11 mouse cellular contexts compared by ENCODE assay signal in genomic region chr5:114373581-114373980, GRCm38 (mm10). TPM values are rescaled to one million over a fixed set of nuclear protein-coding genes. Genes with fewer than 3 reads are reported as not detected.
DNase-seq lines count a peak whose midpoint lies in the region; ATAC-seq and TF ChIP-seq lines count a peak whose summit lies in the region.
"Had no signal": no experiment of that assay in that cellular context is flagged by ENCODE, and none has a peak within 500 bp of the region (broad histone marks: within the 10 kb centered on the region; RNA-seq: fewer than 3 reads in every experiment).

No protein-coding gene starts in this region.

- peaks cover 96% of the 10 kb centered on the region for H3K4me1 ChIP-seq in heart, embryonic 10.5 days
- H3K4me1 ChIP-seq in kidney, postnatal 0 days (replicated peaks; ENCODE audit: insufficient read depth, low read length), result peaks cover 43% of the 10 kb centered on the region
- H3K4me1 ChIP-seq in cortical plate, adult 2 months (ENCODE audit: control insufficient read depth, insufficient read depth, low read length), result no peaks in the 10 kb centered on the region; the same call in 1 of the 2 replicates
- H3K4me1 ChIP-seq in limb, embryonic 15.5 days, result peaks cover 88% of the 10 kb centered on the region

- TF ChIP-seq POLR2A in cortical plate, adult 2 months (IDR thresholded peaks at IDR 0.05; ENCODE audit: extremely low read depth, insufficient read depth, low read length), result no peak

- no peak overlapping the region for H3K4me3 ChIP-seq in heart, embryonic 10.5 days
- H3K4me3 ChIP-seq in kidney, postnatal 0 days (replicated peaks; ENCODE audit: low read depth, low read length), result no peak overlapping the region
- H3K4me3 ChIP-seq in cortical plate, adult 2 months (ENCODE audit: insufficient read depth, low read length), result no peak overlapping the region
- H3K4me3 ChIP-seq in limb, embryonic 15.5 days, result no peak overlapping the region

- DNase-seq in heart, embryonic 10.5 days (ENCODE audit: low spot score), result no peak
- no peak for DNase-seq in heart, postnatal 14 days
- no peak for DNase-seq in kidney, postnatal 0 days (ENCODE audit: low spot score)
- no peak for DNase-seq in kidney, postnatal 25 days
- no peak for DNase-seq in thymus, adult 18-20 months
- DNase-seq in frontal cortex, postnatal 14 days (ENCODE audit: low spot score in 2 of 2), result no peak
- DNase-seq: adrenal gland, postnatal 14 days; thymus, postnatal 25 days had no signal

- no peak overlapping the region for H3K4me2 ChIP-seq in kidney, postnatal 0 days (ENCODE audit: low read length)
- no peak overlapping the region for H3K4me2 ChIP-seq in limb, embryonic 15.5 days

- peak overlapping the region; percentile 67 for H3K27ac ChIP-seq in heart, embryonic 10.5 days
- H3K27ac ChIP-seq in kidney, postnatal 0 days, result peak overlapping the region; percentile 68; the same call in 1 of the 2 replicates
- 0 out of 2 replicates have a peak overlapping the region, but pooled peaks have one; percentile 17 for H3K27ac ChIP-seq in cortical plate, adult 2 months (ENCODE audit: insufficient read depth, low read length)
- peak overlapping the region; percentile 90; the same call in 1 of the 2 replicates for H3K27ac ChIP-seq in limb, embryonic 15.5 days

- no peak for TF ChIP-seq CTCF in kidney, postnatal 0 days (IDR thresholded peaks at IDR 0.05; ENCODE audit: low read depth)
- no peak for TF ChIP-seq CTCF in cortical plate, adult 2 months (IDR thresholded peaks at IDR 0.05; ENCODE audit: extremely low read depth, insufficient read depth, low read length)

- no peak overlapping the region for H3K9ac ChIP-seq in kidney, postnatal 0 days (ENCODE audit: low read depth, low read length)
- H3K9ac ChIP-seq in limb, embryonic 15.5 days, result no peak overlapping the region

- intact Hi-C loops in heart, postnatal 14 days (cut with DNase I), result no loop called here

- 82% methylated on average over 9 of the region's 9 CpGs for WGBS in heart, embryonic 10.5 days
- 83% methylated on average over 9 of the region's 9 CpGs for WGBS in kidney, postnatal 0 days
- 94% methylated on average over 9 of the region's 9 CpGs for whole genome bisulfite sequencing in limb, embryonic 15.5 days

- no peaks in the 10 kb centered on the region for H3K9me3 ChIP-seq in heart, embryonic 10.5 days
- H3K9me3 ChIP-seq in kidney, postnatal 0 days (replicated peaks; ENCODE audit: low read length), result no peaks in the 10 kb centered on the region
- no peaks in the 10 kb centered on the region for H3K9me3 ChIP-seq in limb, embryonic 15.5 days

- no peak for ATAC-seq in kidney, postnatal 0 days (replicated peaks; ENCODE audit: low FRiP score, low read depth)
- ATAC-seq in limb, embryonic 15.5 days (ENCODE audit: insufficient number of reproducible peaks, low FRiP score, low TSS enrichment, low read depth), result no peak
- ATAC-seq: Patski had no signal

- H3K27me3 ChIP-seq in heart, embryonic 10.5 days (ENCODE audit: insufficient read depth, poor library complexity, severe bottlenecking), result no peaks in the 10 kb centered on the region
- H3K27me3 ChIP-seq in kidney, postnatal 0 days (ENCODE audit: insufficient read depth, low read length), result no peaks in the 10 kb centered on the region
- no peaks in the 10 kb centered on the region for H3K27me3 ChIP-seq in limb, embryonic 15.5 days
- H3K27me3 ChIP-seq: Patski had no signal

- H3K36me3 ChIP-seq in heart, embryonic 10.5 days, result peaks cover 73% of the 10 kb centered on the region
- peaks cover 34% of the 10 kb centered on the region; the same call in 1 of the 2 replicates for H3K36me3 ChIP-seq in kidney, postnatal 0 days (ENCODE audit: insufficient read depth, low read length)
- peaks cover 63% of the 10 kb centered on the region for H3K36me3 ChIP-seq in limb, embryonic 15.5 days

RNA-seq across cellular contexts. Expression of gene Kctd10, which starts 6.7 kb away (rescaled TPM):
- polyA plus RNA-seq in heart, embryonic 10.5 days (2016; fragmentation: Nextera tagmentation; extraction: Ambion mirVana), result 105 and 113 TPM in 2 replicates
- 10 to 100 TPM; 61.2 to 63.1 TPM for total RNA-seq in heart, postnatal 14 days (2021)
- 80.5 and 89.7 TPM in 2 replicates for polyA plus RNA-seq in kidney, postnatal 0 days (2015; fragmentation: Nextera tagmentation; extraction: Ambion mirVana)
- 51.9 and 53.3 TPM in 2 replicates for polyA plus RNA-seq in cortical plate, adult 2 months (2012; rRNA removed)
- 112 and 117 TPM in 2 replicates for polyA plus RNA-seq in limb, embryonic 15.5 days (2015; fragmentation: Nextera tagmentation; extraction: Ambion mirVana)

RNA-seq across cellular contexts. Expression of gene Ube3b, which starts 6.8 kb away (rescaled TPM):
- polyA plus RNA-seq in heart, embryonic 10.5 days (2016; fragmentation: Nextera tagmentation; extraction: Ambion mirVana), result 47.9 and 59.0 TPM in 2 replicates
- total RNA-seq in heart, postnatal 14 days (2021), result 10 to 100 TPM; 67.5 to 67.7 TPM
- polyA plus RNA-seq in kidney, postnatal 0 days (2015; fragmentation: Nextera tagmentation; extraction: Ambion mirVana), result 28.6 and 30.8 TPM in 2 replicates
- 77.1 and 79.2 TPM in 2 replicates for polyA plus RNA-seq in cortical plate, adult 2 months (2012; rRNA removed)
- 39.6 and 41.9 TPM in 2 replicates for polyA plus RNA-seq in limb, embryonic 15.5 days (2015; fragmentation: Nextera tagmentation; extraction: Ambion mirVana)

Comparison
In these comparisons a context has a peak if more than half of its experiments do, and no peak if none do; other contexts are left out.
1. H3K27ac ChIP-seq: peak in every context shown above with its lines; median percentile 90 in limb, embryonic 15.5 days; 68 in kidney, postnatal 0 days; 67 in heart, embryonic 10.5 days; 17 in cortical plate, adult 2 months.